Mouse (Mus musculus) liver, postnatal 0 days (tissue): ENCODE data around the gene Gm19345. TPM values are rescaled to one million over a fixed set of nuclear protein-coding genes. Genes with fewer than 3 reads are reported as not detected.

ENCODE experiments used
- ATAC-seq: fragments of 200-750 bp; cut with Nextera tagmentation; 2 replicates; pipeline ENCODE4 v1.8.0; 2017; ENCODE audit warnings: mild to moderate bottlenecking, moderate library complexity
- DNase-seq: peaks from one replicate; pipeline ENCODE4 v3.0.0-alpha.2; 2016
- H3K27ac ChIP-seq: fragments of 300-500 bp; sonication (generic); 2 replicates; pipeline ENCODE4 v1.5.1; 2014; ENCODE audit warnings: antibody characterized with exemption, moderate library complexity, mild to moderate bottlenecking, low read depth
- H3K27me3 ChIP-seq: fragments of 300-500 bp; sonication (generic); 2 replicates; pipeline ENCODE4 v1.6.1; 2014; ENCODE audit warnings: low read length, control low read depth, mixed read lengths; ENCODE audit not compliant: insufficient read depth
- H3K36me3 ChIP-seq: fragments of 300-500 bp; sonication (generic); replicated peaks from 2 replicates; pipeline ENCODE4 v1.6.1; 2014; ENCODE audit warnings: mild to moderate bottlenecking, control low read depth, low read length, moderate library complexity, mixed read lengths; ENCODE audit not compliant: insufficient read depth
- H3K4me1 ChIP-seq: fragments of 300-500 bp; sonication (generic); 2 replicates; pipeline ENCODE4 v1.6.1; 2014; ENCODE audit warnings: antibody characterized with exemption, mild to moderate bottlenecking, control low read depth; ENCODE audit not compliant: insufficient read depth
- H3K4me2 ChIP-seq: fragments of 300-500 bp; sonication (generic); 2 replicates; pipeline ENCODE4 v1.6.1; 2014; ENCODE audit warnings: low read depth, mild to moderate bottlenecking, low read length, moderate library complexity, mixed read lengths
- H3K4me3 ChIP-seq: fragments of 300-500 bp; sonication (generic); 2 replicates; pipeline ENCODE4 v1.5.1; 2014; ENCODE audit warnings: low read depth, low read length
- H3K9ac ChIP-seq: fragments of 300-500 bp; sonication (generic); replicated peaks from 2 replicates; pipeline ENCODE4 v1.6.1; 2014; ENCODE audit warnings: mild to moderate bottlenecking, moderate library complexity
- H3K9me3 ChIP-seq: fragments of 300-500 bp; sonication (generic); 2 replicates; pipeline ENCODE4 v1.6.1; 2016; ENCODE audit warnings: mild to moderate bottlenecking, control low read depth, low read length, mixed read lengths
- CTCF ChIP-seq: sonication (generic); IDR thresholded peaks from 2 replicates; pipeline ENCODE4 v1.5.1; 2016; ENCODE audit warnings: antibody characterized with exemption, low read depth
- EP300 ChIP-seq: IDR thresholded peaks from 2 replicates; pipeline ENCODE4 v1.6.1; 2016; ENCODE audit warnings: antibody characterized with exemption, low read depth, mild to moderate bottlenecking
- WGBS: fragments of 180-500 bp; shearing (Covaris S2); extraction: QIAGEN DNeasy Blood & Tissue Kit; methylation state at CpG from one replicate; pipeline ENCODE4 v1.1.7; 2014; ENCODE audit not compliant: insufficient replicate concordance; 5-methylcytosine and 5-hydroxymethylcytosine counted together
- polyA plus RNA-seq: library from polyadenylated mRNA; unstranded; fragments of >200 nt; fragmentation: Nextera tagmentation; extraction: Ambion mirVana; gene quantifications from 2 replicates; pipeline ENCODE4 v1.2.1, GENCODE M21; 2015

The Gm19345 gene
- polyA plus RNA-seq, 1 experiment from 2014 or later = 0.18 TPM

DNA sequence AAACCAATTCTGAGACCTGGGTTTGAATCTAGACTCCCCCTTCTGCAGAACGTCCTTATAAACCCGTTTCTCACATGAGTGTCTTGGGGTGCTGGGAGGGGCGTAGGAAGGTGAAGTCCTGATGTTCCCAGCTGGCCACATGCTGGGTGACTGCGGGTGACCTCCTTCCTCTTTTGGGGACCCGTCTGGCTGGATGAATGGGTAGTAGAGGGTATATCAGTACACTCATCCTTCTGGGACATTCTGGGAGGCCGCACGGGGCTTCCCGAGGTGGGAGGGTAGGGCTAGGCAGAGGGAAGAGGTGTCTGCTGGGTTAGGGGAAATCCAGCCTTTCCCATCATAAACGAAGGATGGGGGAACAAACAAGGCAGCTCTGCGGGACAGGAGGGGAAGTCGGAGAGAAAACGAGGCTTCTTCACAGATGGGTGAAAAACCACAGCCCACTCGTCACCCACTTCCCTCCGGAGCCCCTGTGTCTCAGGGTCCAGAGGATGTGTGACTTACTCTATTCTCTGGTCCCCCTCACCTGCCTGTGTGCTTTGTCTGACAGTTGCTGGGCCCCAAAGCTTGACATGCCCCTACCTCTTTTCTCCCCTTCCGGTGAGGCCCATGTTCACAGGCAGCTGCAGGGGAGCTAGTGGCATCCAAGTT is 7.2 kb upstream of the Gm19345 start:
- Histone ChIP-seq H3K9me3 (no peaks in the 10 kb centered on the region), H3K36me3 (no peaks in the 10 kb centered on the region), H3K9ac (no peak overlapping the region), H3K27ac (peak overlapping the region; percentile 60; the same call in 1 of the 2 replicates), H3K4me3 (no peak overlapping the region), H3K4me2 (peak overlapping the region; percentile 26), H3K27me3 (no peaks in the 10 kb centered on the region), H3K4me1 (peaks cover 39% of the 10 kb centered on the region)
- TF ChIP-seq EP300 (no peak), CTCF (no peak)
- ATAC-seq (no peak), DNase-seq (no peak)
- 30% methylated on average over 15 of the region's 15 CpGs for WGBS

DNA sequence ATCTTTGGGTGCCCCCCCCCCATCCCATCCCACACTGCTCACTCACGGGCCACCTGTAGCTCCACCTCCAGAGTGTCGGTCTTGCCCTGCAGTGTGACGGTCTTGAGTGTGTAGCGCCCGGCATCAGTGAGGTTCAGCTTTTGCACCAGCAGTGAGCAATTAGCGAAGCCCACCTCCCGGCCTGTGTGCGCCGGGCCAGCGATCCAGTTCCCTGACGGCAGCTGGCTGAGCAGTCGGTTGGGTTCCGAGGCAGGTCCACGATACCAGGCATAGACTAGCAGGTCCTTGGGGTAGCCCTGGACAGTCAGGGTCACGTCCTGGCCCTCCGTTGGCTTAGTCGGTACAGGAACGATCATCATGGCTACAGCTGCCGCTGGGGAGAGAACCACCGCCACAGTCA is 1.7 kb downstream of the Gm19345 start:
- DNase-seq (no peak), ATAC-seq (no peak)
- Histone ChIP-seq H3K4me2 (no peak overlapping the region), H3K27ac (no peak overlapping the region), H3K9me3 (no peaks in the 10 kb centered on the region), H3K9ac (no peak overlapping the region), H3K4me3 (no peak overlapping the region), H3K4me1 (no peaks in the 10 kb centered on the region), H3K36me3 (no peaks in the 10 kb centered on the region), H3K27me3 (peaks cover 12% of the 10 kb centered on the region; the same call in 1 of the 2 replicates)
- no peak for TF ChIP-seq CTCF
- WGBS = 81% methylated on average over 20 of the region's 20 CpGs

DNA sequence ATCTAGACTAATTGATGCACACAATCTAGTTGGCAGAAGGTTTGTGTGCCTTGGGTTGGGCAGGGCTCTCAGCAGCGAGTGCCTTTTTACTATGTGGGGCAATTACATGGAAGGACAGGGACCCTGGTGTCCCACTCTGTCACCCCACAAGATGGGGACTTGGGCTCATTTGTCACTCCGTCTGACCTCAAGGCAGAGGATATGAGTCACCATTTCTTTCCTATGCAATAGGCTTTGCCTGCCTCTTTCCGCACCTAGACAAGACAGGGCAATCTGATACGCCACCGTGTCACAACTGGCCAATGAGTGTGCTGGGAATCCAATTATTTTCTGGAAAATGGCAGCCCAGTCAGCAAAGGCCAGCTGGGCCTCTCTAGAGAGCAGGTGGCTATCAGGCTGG is 3.9 kb downstream of the Gm19345 start:
- peaks cover 12% of the 10 kb centered on the region; the same call in 1 of the 2 replicates for H3K27me3 ChIP-seq
- WGBS = 57% methylated on average over 5 of the region's 5 CpGs
- no peak for TF ChIP-seq EP300
- no peak for TF ChIP-seq CTCF

DNA sequence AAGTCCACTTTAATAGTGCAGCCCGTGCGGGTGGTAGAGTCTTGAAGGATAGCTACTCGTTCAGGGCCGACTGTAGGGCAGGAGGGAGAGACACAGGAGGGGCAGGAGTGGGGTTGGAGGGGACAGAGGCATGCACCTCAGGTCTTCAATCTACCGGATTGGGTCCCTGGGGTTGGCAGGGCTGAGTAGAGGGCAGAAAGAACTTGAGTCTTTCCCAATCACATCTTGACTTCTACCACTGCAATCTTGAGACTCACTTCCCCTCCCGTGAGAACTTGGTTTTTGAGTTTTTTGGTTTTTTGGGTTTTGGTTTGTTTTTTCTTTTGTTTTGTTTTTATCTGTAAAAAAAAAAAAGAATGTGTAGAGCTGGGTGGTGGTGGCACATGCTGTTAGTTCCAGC is 4.5 kb downstream of the Gm19345 start:
- TF ChIP-seq CTCF = no peak
- TF ChIP-seq EP300 = no peak
- DNase-seq (no peak), ATAC-seq (no peak)
- Histone ChIP-seq H3K4me3 (no peak overlapping the region), H3K4me2 (no peak overlapping the region), H3K27me3 (peaks cover 12% of the 10 kb centered on the region; the same call in 1 of the 2 replicates), H3K36me3 (no peaks in the 10 kb centered on the region), H3K4me1 (no peaks in the 10 kb centered on the region), H3K9ac (no peak overlapping the region), H3K27ac (no peak overlapping the region), H3K9me3 (no peaks in the 10 kb centered on the region)
- WGBS = 67% methylated on average over 6 of the region's 6 CpGs

More for the DNA sequence above, 3.9 kb downstream of the Gm19345 start:
- H3K27ac ChIP-seq = no peak overlapping the region
- H3K4me1 ChIP-seq = no peaks in the 10 kb centered on the region
- DNase-seq (no peak), ATAC-seq (0 out of 2 replicates have a peak, but pooled peaks have one; percentile 8)
- no peaks in the 10 kb centered on the region for H3K36me3 ChIP-seq
- no peaks in the 10 kb centered on the region for H3K9me3 ChIP-seq
- no peak overlapping the region for H3K4me2 ChIP-seq
- H3K4me3 ChIP-seq = no peak overlapping the region
- no peak overlapping the region for H3K9ac ChIP-seq

DNA sequence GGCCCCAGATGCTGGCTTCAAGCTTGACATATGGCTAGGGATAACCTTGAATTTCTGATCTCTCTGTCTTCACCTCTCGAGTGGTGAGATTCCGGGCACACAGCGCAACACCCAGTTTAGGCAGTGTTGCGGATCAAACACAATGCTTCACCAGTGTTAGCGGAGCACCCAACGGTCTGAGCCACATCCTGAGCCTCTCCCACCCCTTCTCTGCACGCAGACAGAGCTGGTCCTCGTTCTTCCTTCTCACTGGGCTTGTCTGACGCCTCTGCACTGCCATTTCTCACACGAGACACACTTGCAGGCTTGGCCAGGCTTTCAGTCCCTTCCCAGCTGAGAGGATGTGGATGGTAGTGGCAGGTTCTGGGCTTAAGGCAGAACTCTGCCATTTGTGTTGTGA is 7.9 kb downstream of the Gm19345 start:
- no peak for DNase-seq
- no peaks in the 10 kb centered on the region for H3K27me3 ChIP-seq
- 67% methylated on average over 10 of the region's 10 CpGs for WGBS

DNA sequence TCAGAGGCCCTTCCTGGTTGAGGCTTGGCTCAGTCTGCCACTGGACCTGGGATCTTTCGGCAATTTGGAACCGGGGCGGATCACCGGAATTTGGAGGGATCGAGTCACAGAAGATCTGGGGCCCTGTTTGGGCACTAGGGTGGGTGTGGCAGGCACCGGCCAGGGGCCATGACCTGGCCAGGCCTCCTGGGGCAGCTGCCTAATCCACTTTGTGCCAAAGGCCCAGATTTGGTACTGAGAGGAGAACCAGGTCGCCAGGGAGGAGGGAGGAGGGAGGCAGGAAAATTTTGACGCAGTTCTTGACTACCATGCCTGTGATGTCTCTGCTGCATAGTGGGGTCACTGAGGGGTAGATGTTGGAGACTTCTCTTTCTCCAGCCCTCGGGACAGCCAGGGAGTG is 9.4 kb downstream of the Gm19345 start, which contains the start of gene Ceacam16:
Gene Ceacam16, minus strand, starts transcription at position 101 of the 400 bp plus-strand sequence.
- Histone ChIP-seq H3K9ac (no peak within 1 kb of the TSS), H3K4me1 (no peaks in the 10 kb centered on the region), H3K4me3 (no peak within 1 kb of the TSS), H3K27ac (no peak within 1 kb of the TSS), H3K9me3 (no peaks in the 10 kb centered on the region), H3K36me3 (no peaks in the 10 kb centered on the region), H3K27me3 (no peaks in the 10 kb centered on the region), H3K4me2 (no peak within 1 kb of the TSS)
- ATAC-seq (no peak), DNase-seq (no peak)
- WGBS = 73% methylated on average over 9 of the region's 9 CpGs
- TF ChIP-seq CTCF = no peak
- no peak for TF ChIP-seq EP300

More for the DNA sequence above, 7.9 kb downstream of the Gm19345 start:
- Histone ChIP-seq H3K9me3 (no peaks in the 10 kb centered on the region), H3K36me3 (no peaks in the 10 kb centered on the region), H3K4me1 (no peaks in the 10 kb centered on the region), H3K27ac (no peak overlapping the region), H3K4me2 (no peak overlapping the region), H3K9ac (no peak overlapping the region), H3K4me3 (no peak overlapping the region)
- no peak for TF ChIP-seq CTCF
- TF ChIP-seq EP300 = no peak
- no peak for ATAC-seq
